Mouse (Mus musculus): ENCODE measurements at regions not wholly inside any gene's neighbourhood (a gene's known extent, or its start where the extent isn't known, plus 50 kb on each side); places are given as distances from the start of the nearest gene placed in this dataset.
"Not testable (repeated sequence)": the region's sequence is repeated elsewhere in the genome, so short reads cannot be mapped to it uniquely, and the experiment has no call there.

GRCm38 (mm10) chrX:135112109-135112508 is 65.3 kb downstream of the Gm15023 start:
- DNase-seq, result peak; percentile 21

- DNase-seq, result peak; percentile 56
Observed at GRCm38 (mm10) chrX:135110866-135111265, 66.6 kb downstream of the Gm15023 start.

GRCm38 (mm10) chrX:135101594-135101993 is 75.8 kb downstream of the Gm15023 start:
- no peak for DNase-seq

- no peak for DNase-seq
Observed at GRCm38 (mm10) chrX:135098101-135098500, 79.3 kb downstream of the Gm15023 start.

GRCm38 (mm10) chrX:135096206-135096605 is 81.2 kb downstream of the Gm15023 start:
- DNase-seq, result no peak

GRCm38 (mm10) chrX:135091074-135091473 is 82.1 kb upstream of the Zmat1 start:
- DNase-seq, result peak; percentile 40

- not testable (repeated sequence) for DNase-seq
Observed at GRCm38 (mm10) chrX:135087068-135087579, 78.1 kb upstream of the Zmat1 start.

GRCm38 (mm10) chrX:135086564-135086963 is 77.6 kb upstream of the Zmat1 start:
- not testable (repeated sequence) for DNase-seq

- not testable (repeated sequence) for DNase-seq
Observed at GRCm38 (mm10) chrX:135085770-135086553, 77.0 kb upstream of the Zmat1 start.

GRCm38 (mm10) chrX:135080380-135081158 is 71.6 kb upstream of the Zmat1 start:
- no peak for DNase-seq

- DNase-seq, result no peak
Observed at GRCm38 (mm10) chrX:135079388-135079787, 70.4 kb upstream of the Zmat1 start.

- no peak for DNase-seq
Observed at GRCm38 (mm10) chrX:135075903-135076302, 66.9 kb upstream of the Zmat1 start.

- DNase-seq, result no peak
Observed at GRCm38 (mm10) chrX:135069448-135069847, 60.4 kb upstream of the Zmat1 start.

- no peak for DNase-seq
Observed at GRCm38 (mm10) chrX:135060184-135060583, 51.2 kb upstream of the Zmat1 start.

GRCm38 (mm10) chrX:135058949-135059348 is 49.9 kb upstream of the Zmat1 start:
- no peak for DNase-seq
